Mouse (Mus musculus) A20 (cell line): ENCODE results near the gene Nhej1.
A peak's percentile ranks its signal among the peaks of the same experiment; 100 is the strongest.

Experiments used
- DNase-seq: peaks from one replicate; pipeline ENCODE4 v3.0.0-alpha.2; 2011; ENCODE audit warnings: low read depth, low spot score

The Nhej1 gene

DNA sequence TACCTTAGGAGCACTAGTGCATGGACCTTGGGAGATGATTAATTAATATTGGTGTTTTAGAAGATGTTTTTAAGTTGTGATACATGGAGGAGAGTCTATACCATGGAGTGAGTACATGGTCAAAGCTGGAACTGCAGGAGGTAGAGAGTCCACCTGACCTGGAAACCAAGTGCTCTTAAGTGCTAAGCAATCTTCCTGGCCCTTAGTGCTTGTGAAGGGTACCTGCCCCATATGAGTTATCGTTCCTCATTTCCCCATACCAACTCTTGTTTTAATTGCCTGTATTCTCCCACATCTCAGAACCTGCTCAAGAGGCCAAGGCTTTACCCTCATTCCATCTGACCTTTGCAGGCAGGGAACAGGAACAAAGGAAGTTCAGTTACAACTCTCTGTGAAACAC, 149.1 kb downstream of the Nhej1 start:
- no peak for DNase-seq

DNA sequence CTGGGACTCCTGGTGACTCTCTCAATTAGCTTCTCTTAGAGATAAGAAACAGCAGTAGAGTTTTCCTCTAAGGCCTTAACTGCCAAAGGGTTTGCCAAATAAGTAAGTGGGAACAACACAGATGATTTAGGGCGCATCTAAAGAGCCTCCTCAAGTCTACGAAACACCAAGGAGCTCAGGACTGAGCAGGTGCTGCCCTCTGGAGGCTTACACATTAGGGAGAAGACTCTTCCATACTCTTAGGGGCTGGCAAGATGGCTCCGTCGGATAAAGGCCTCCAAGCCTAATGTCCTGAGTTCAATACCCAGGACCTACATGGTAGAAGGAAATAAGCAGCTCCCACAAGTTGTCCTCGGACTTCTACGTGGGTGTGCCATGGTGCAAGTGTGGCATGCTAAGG, 151.4 kb downstream of the Nhej1 start:
- no peak for DNase-seq

DNA sequence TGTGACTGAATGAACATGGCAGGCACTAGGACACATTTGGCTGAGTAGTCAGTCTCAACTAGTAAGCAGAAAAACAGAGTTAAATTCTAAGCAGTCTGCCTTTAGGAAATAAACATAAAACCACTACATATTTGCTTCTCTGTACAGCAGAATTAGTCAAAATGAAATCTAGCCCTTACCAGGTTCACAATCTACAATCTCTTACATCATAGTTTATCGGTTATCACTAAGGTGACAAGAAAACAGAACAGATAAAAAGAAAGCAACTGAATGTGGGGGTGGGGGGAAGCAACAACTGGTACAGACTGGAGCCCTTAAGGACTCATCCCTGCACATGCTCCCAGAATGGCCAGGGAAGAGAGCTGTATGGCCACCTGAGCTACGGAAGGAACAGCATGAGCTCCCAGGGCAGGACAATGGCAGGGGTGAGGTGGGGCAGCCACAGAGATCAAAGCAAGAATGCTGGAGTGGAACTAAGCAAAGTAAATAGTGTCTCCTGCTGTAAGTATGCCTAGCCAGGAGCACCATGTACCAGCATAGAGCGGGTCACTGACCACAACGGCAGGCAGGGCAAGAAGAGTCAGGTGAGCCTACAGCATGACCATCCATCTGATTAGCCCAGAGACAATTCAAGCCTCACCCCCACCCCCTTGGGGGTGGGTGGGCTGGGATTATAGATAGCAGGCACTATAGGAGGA, 153.5 kb downstream of the Nhej1 start:
- no peak for DNase-seq

GRCm38 (mm10) chr1:74967962-74968580, 156.9 kb downstream of the Nhej1 start:
- no peak for DNase-seq

GRCm38 (mm10) chr1:74964494-74965215, 160.3 kb downstream of the Nhej1 start:
- DNase-seq, result peak; percentile 78

DNA sequence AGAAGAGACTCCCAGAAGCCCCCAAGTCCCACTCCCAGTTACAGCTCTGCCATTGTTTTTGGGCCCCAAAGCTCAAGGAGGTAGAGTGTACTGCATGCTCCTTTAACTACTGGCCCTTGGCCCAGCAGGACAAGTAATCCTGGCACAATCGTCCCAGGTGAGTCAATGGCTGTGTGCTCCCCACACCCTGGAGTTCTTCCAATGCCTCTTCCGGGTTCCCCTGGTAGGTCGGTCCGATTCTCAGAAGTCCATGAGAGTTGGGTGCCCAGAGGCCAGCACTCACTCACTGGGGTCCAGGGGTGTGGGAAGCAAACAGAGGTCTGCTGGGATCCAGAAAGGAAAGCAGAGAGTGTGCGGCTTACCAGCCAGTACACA, 162.2 kb downstream of the Nhej1 start:
- DNase-seq, result no peak

DNA sequence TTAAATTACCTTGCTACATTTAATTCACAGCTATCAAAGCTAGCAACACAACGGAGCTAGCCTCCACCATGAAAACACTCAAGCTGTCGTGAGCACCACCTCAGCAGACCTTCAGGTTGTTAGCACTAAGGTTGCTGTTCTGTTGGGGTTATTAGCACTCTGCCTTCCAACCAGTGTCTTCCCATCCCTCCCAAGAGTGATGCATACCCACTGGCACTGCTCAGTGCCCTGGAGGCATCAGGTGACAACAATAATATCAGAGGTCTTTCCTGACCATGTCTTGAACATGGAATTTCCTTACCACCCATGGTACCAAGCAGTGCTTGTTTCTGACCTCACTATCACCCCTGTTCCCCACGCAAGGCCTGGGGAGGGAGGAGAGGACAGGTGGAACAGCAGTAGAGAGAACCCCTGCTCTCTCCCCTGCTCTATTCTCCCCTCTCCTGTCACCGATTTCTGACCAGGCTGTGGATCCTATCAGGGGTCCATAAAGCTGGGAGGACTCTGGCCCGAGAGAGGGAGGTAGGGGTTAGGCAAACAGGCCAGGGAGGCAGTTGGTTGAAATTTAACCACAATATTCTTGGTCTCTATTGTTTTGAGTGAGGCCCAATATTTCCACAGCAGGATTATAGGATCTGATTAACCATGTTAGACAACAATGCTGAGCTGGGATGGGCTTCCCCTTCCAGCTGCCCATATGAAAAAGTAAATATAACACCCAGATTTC, 162.7 kb downstream of the Nhej1 start:
- DNase-seq, result no peak

- DNase-seq, result no peak
Measured at GRCm38 (mm10) chr1:74961722-74962121, 163.3 kb downstream of the Nhej1 start.

DNA sequence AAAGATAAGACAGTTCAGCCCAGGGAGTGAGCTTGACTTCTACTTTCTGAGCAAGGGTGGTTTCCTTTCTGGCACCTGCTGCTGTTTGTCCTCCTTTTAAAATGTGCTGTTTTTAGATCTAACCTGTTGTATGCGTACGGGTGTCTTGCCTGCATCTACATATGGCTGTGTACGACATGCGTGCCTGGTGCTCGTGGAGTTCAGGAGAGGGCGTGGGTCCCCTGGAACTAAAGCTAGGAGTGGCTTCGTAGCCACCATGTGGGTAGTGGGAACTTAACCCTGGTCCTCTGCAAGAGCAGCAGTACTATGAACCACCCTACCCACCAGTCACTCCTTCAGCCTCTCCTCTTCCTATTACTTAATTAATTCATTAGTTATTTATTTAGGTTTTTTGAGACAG, 164.9 kb downstream of the Nhej1 start:
- peak; percentile 9 for DNase-seq

DNA sequence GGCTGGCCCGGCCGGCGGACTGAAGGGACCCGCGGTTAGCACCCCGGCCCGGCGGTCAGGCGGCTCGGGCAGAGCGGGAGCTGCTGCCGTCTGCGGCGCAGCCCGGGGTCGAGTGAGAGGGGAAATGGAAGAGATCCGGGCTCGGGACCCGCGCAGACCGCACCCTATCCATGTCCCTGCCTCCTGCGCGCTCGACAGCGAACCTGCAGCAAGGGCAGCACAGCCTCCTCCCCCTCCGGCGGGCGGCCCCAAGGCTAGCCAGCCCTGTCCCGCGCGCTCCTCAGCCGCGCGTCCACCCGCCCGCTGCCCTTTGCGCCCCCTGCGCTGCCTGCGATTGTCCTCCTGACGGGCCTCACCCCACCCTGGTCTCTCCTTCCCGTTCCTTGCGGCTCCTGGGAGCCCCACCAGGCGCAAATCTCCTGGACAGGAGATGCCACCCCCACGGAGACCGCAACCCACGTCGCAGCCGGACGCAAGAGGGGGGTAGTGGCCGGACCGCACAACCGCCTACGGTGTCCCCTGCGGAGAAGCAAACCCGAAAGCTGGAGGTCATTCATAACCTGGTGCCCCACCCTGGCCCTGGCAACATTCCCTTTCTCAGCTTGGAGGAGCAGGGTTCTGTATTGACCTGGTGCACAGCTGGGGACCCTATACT, 173.3 kb downstream of the Nhej1 start, which contains the start of gene Ihh:
Gene Ihh, minus strand, starts transcription at position 117 of the 655 bp plus-strand sequence.
- no peak for DNase-seq

- no peak for DNase-seq
Measured at GRCm38 (mm10) chr1:74950576-74951490, 174.2 kb downstream of the Nhej1 start.

DNA sequence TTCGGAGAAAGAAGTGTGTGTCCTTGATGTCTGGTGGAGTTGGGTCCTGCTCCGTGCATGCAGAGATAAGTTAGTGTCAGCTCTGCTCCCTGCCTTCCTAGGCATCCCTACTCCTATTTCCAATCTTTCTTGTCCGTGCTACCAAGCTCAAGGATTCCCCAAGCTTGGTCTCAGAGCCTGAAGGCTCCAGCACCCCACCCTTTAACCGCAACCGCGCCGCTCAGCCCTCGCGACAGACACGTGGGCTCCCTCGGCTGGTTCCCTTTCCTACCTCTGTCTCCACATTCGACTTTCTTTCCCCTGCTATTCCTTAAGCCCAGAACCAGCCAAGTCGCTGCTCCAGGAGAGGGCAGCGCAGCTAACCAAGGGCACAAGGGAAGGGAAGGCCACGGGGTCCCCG, 174.9 kb downstream of the Nhej1 start:
- no peak for DNase-seq

- DNase-seq, result no peak
Measured at GRCm38 (mm10) chr1:74949666-74950050, 175.3 kb downstream of the Nhej1 start.

GRCm38 (mm10) chr1:74948784-74949665, 176.0 kb downstream of the Nhej1 start:
- peak; percentile 61 for DNase-seq

- DNase-seq, result no peak
Measured at GRCm38 (mm10) chr1:74947986-74948670, 176.9 kb downstream of the Nhej1 start.

- no peak for DNase-seq
Measured at GRCm38 (mm10) chr1:74941651-74942360, 183.2 kb downstream of the Nhej1 start.

- DNase-seq, result peak; percentile 13
Measured at GRCm38 (mm10) chr1:74939762-74940161, 185.2 kb downstream of the Nhej1 start.

DNA sequence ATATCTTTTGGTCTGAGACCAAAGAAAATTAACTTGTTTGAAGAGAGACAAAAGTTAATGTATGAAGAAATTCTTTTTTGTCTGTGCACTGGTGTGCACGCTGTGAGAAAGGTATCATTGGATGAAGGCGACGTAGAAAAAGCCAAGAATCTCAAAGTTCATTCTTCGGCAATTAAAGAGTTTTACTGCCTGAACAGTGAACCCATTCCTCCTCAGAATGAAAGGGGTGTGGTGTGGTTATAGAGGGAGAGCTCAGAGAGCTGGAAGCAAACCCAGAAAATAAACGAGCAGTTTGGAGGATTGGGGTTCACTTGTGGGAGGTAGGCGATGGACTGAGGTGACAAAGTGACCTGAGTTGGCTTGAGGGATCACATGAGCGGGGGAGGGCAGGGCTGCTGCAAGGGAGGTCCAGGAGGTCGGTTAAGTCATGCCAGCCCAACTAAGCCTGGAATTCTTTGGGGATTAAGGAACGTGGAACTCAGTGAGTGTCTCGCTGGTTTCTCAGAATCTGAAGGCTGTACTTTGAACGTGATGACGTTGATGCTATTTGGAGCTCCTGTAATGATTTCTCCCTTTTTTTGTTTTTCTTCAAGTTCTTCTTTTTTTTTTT, 188.7 kb downstream of the Nhej1 start:
- no peak for DNase-seq
